Mouse (Mus musculus) gastrocnemius, postnatal 14 days (tissue): ENCODE data around the gene 2010111I01Rik. TPM values are rescaled to one million over a fixed set of nuclear protein-coding genes. Genes with fewer than 3 reads are reported as not detected.
"Not testable (repeated sequence)": the region's sequence is repeated elsewhere in the genome, so short reads cannot be mapped to it uniquely, and the experiment has no call there.

Experiments
- DNase-seq: peaks from one replicate; pipeline ENCODE4 v3.0.0; 2021; ENCODE audit warnings: mixed read lengths
- intact Hi-C: fragments of 180-260 bp; cut with DNase I; formaldehyde crosslinking; loops from one replicate; pipeline ENCODE4 v1.15.1; 2025; ENCODE audit warnings: low total_unique reads
- total RNA-seq, 2 experiments: library from RNA; stranded (reverse); gene quantifications; 2 replicates each; pipeline ENCODE4 v1.2.3; 2021

2010111I01Rik gene
- total RNA-seq, 2 experiments from 2014 or later = 54.1 to 54.3 TPM

DNA sequence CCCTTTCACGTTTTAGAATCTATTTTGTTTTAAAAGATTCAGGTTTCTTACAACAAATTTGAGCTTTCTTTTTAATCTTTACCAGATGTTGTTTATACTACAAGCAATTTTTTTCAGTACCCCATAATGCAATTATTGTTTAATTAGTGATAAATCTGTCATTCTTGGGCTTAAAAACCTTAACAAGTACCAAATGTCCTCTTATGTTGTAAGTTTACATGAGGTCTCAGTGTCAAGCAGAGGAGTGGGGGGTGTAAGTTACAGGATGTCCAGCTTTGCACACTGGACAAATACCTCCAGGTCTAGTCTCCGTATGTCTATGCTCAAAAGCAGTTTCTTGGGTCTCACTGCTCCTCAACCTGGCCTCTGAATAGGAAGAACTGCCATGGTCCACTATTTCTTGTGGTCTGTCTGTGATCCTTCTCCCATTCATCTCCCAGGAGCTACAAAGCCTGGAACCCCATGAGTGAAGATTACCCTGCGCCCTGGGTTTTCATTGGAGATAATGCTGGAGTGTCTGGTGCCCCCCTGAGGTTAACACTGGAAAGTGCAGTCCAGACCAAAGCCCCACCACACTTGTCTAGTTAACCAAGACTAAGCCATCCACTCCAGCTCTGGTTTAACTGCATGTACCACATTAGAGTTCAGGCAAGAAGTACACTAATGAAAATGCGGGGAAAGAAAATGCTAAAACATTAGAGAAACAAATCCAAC, 370.9 kb downstream of the 2010111I01Rik start:
- DNase-seq = peak; percentile 27

DNA sequence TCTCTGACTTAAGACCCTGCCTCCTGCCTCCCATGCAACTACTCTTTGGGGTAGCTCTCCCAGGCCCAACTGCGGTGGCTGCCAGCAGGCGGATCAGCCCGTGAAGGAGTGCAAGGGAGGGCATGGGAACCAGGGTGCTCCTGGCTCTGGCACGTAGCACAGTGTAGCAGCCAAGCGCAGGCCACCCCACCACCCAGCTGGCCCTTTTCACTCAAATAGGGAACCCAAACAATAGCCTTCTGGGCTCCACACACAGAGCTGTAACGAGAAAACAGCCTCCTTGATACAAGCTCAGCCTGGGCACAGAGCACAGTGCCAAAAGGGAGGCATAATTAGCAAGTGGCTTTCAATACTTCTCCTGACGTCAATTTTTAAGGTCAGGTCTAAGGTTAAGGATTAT, 371.6 kb downstream of the 2010111I01Rik start:
- intact Hi-C loops = no loop called here
- DNase-seq = peak; percentile 31

More for the DNA sequence above, 370.9 kb downstream of the 2010111I01Rik start:
- intact Hi-C loops = loop anchor here (2.0 kb wide), 1 partner anchor 289 kb away; no protein-coding TSS in a partner anchor

DNA sequence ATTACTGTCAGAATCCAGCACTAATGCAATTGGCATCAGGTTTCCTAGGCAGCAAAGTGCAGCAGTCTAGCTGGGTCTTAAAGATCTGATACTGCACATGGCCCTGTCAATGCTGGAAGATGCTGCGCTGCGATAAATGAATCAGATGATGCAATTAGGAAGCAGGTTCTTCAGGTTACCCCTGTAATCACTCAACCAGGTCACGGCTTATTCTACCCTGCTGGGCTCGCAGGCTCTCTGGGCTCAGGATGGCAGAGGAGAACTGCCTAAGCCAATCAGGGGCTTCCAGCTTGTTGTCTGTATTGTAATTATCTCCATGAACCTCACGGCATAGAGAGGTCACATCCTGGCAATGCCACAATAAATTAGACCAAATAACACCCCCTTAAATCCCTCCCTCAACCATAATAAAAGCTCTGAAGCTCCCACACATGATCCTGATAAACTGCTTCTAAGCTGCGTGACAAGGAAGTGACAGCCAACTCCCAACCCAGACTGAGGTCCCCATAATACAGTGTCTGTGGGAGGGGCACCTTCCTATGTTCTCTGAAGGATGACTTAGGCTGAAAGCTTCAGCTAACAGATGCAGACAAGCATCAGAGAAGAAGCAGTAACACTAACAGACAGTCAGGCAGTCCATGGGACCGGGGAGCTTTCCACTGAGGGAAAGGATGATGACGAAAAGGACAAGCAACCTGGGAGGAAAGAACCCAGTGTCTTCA, 372.7 kb downstream of the 2010111I01Rik start:
- intact Hi-C loops = no loop called here
- DNase-seq = no peak

DNA sequence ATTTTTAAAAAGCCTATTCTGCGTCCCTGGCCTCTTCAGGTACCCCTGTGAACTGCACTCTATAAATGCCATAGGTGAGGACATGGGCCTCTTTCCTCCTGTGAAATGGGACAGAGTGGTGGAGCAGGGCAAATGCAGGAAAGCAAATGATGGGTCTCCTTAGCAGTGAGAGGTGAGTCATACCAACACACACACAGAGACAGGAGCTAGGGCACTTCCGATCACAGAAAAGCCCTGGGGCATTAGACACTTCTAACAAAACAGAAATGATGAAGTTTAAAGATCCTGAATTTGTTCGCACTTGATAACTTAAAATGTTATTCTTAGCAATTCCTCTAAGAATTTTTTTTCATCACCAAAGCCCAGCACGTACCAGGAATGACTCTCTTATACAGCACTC, 375.3 kb downstream of the 2010111I01Rik start:
- DNase-seq = no peak
- intact Hi-C loops = no loop called here

DNA sequence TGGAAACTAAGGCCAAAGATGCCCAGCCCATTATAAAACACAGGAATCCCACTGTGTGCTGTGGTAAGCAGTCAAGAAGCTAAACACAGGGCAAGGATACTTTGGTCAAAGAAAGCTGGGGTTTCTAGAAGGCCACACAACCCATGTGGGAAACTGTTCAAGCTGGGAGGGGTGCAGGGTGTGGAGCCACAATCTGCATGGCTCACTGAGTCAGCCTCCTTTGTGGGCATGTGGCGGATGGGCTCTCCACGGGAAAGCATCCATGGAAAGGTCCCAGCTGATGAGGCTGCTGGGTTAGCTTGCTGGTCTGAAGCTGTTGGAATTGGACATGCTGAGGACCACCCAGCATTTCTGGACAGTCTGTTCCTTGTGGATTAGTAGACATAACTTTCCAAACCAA, 378.1 kb downstream of the 2010111I01Rik start:
- intact Hi-C loops = no loop called here
- no peak for DNase-seq

DNA sequence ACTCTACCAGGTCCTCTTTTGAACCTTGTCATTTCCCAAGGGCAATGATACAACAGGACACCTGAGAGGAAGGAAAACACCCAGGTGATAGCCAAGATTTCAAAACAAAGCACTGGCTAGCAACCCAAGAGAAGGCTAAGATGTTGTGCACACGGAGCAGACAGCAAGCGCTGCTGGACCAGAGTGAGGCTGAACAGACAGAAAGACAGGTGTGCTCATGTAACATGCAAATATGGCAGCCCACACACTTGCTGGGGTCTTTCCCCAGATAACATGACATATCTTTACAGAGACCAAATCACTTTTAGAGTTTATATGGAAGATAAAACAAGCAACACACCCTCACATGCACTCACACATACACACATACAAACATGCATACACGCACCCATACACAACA, 379.8 kb downstream of the 2010111I01Rik start:
- intact Hi-C loops = no loop called here
- DNase-seq = no peak

DNA sequence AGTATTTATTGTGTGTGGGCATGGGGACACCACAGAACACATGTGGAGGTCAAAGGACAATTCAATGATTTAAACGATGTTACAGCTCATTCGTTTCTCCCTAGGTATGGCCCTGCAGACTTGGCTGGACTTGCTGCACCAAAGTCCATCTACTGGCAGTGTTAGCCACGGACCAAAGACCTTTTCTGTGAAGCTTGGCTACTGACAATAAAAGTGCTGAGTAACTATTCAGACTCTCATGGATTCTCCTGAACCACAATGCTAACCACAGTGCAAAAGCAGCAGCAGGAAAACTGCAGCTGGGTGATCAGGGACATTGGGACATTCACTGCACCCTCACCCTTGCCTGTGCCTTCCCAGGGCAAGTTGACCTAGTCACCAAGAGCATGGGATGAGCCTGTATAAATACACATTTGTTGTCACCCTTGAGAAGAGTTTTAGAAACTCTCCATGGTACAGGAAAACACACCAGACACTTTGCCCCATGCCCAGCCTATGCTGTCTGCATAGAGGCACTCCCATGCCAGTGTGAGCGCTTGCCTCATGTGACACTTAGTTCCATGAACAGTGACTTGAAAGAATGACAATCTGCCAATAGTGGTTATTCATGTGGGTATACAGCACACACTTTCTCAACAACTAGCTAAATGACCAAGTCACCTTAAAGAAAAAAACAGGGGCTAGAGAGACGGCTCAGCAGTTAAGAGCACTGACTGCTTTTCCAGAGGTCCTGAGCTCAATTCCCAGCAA, 381.0 kb downstream of the 2010111I01Rik start:
- DNase-seq = no peak
- intact Hi-C loops = no loop called here

DNA sequence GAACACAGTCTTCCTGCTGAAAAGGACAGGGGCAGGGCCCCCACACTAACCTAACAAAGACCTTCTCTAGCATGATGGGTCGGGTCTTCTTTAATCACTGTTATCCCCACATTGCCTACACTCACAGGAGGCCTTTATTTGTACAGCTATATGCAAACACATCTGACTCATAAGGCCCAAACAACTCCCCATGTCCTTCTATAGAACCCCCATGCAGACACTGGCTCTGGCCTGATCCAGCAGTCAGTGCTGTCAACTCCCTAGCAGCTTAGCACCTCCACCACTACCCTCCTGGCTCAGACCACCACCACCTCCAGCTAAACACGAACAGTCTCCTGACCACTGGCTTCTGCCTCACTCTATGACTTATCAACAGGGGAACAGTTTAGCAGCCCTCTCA, 382.9 kb downstream of the 2010111I01Rik start:
- DNase-seq = no peak
- intact Hi-C loops = no loop called here

DNA sequence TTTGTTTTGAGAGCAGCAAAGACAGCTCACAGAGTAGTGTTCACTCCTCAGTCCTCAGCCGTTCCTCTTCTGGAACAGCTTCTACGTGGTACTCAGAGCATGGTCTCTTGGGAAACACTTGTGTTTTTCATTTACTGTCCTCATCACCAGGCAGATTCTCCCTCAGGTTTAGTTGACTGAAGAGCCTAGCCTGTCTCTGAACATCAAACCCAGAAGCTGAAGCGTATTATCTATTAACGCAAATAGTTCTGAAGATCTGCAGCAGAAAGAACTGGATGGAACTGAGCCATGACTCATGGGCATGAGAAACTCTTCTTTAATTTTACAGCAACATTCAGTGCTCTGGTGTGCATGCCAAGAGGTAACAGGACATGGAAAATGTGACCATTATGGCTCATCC, 385.4 kb downstream of the 2010111I01Rik start:
- intact Hi-C loops = no loop called here
- DNase-seq = no peak

DNA sequence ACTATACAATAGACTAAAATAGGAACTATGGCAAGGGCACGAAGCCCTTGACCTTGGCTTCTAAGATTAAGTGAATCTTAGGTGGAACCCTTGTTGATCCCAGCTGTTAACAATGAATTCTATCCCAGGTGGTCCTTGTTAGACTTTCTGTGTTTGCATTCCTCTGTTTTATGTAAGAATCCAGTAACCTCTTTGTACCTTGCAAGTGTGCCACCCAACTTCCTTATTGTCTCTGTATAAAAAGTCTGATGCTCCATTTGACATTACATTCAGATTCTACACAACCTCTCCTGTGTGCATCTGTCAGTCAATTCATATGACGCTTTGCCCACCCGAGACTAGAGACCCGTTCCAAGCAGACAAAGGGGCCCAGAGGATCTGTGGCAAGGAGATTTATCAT, 388.6 kb downstream of the 2010111I01Rik start:
- DNase-seq, intact Hi-C loops: not testable (repeated sequence)

DNA sequence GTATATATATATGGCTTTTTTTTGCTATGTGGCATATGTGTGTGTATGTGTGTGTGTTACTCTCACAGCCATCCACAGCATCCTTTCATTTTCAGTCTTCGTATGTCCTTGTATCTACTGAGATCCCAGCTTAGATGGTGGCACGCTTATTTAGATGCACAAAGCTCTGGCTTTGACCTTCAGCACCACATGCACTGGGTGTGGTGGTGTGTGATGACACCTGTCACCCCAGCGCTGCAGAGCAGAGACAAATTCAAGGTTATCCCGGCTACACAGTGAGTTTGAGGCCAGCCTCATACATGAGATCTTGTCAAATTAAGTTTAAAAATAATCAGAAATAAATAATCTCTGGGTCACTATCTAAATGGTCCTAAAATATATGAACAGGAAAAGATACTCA, 391.4 kb downstream of the 2010111I01Rik start:
- intact Hi-C loops = no loop called here
- DNase-seq = no peak

DNA sequence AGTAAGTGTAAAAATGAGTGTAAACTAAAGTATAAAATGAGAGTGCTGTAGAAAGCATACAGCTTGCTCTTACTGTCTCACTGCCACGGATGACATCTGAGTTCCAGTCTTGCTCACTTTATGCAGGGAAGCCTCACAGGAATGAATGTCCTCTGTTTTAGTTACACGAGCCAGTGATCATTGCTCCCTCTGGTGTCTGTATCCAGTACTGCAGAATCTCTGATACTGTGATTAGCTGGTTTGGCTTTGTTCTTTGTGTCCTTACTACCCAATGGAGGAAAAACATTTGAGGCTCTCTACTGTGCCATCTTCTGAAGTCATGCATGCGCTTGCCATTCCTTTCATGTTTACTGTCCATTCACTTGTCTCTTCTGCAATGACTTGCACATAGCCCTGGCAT, 391.9 kb downstream of the 2010111I01Rik start:
- DNase-seq = peak; percentile 22
- intact Hi-C loops = no loop called here

DNA sequence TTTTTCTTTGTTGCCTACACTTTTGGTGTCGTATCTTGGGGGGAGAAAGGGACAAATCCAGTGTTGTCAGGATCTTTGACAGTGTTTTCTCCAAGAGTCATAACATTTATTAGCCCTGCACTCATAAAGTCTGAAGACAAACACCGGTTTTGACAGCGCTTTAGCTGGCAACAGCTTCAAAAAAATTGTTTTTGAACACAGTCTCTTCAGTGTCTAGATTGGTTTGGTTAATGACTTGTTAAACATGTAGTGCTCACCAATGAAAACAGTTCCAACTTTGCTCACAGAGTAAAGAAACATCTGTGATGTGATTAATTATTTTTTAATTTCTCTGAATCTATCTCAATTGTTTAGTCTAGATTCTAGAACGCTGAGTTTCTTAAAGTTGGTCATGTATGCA, 394.7 kb downstream of the 2010111I01Rik start:
- intact Hi-C loops = no loop called here
- no peak for DNase-seq

DNA sequence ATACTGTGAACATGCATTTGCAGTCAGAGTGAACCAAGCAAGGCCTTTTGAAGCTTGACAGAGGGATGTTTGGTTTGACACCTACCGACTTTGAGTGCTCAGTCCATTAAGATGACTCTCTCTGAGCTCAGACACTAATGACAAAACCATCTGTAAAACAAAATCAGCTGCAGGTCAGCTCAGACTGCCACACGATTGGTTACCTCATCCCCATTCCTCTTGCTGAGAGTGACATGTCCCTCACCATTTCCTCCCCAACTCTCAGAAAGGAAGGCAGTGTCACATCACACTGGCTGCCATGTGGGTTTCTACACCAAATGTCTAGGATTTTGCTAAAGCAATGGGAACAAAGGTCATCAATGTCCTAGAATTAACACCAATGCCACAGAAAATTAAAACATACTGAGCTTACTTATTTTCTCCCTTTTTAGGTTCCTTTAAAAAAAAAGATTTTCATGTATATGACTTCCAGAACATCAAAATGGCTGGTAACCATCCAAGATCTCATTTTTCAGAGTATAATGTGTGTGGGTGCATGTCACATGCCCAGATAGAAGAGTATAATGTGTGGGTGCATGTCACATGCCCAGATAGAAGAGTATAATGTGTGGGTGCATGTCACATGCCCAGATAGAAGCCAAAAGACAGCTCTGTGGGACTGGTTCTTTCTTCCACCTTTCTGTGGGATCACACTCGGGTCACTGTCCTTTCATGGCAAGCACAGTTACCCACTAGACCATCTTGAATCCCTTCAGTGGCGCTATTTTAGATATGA, 395.6 kb downstream of the 2010111I01Rik start:
- no peak for DNase-seq
- intact Hi-C loops = no loop called here

DNA sequence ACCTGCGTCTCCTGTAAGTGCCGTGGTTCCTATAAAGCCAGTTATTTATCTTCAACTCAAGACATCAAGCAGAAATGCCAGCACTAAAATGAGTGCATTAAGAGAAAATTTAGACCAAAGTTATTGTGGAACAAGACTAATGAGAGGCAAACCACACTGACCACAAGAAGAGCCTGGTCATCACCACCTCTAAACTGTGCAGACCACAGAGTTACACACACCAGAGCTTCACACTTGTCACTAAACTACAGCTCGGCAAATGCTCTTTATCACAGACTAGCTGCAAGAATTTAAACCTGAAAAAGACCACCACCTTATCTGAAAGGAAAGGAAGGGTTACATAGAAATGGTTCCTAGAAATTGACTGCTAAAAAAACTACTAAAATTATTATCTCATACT, 397.1 kb downstream of the 2010111I01Rik start:
- intact Hi-C loops = no loop called here
- DNase-seq = no peak

DNA sequence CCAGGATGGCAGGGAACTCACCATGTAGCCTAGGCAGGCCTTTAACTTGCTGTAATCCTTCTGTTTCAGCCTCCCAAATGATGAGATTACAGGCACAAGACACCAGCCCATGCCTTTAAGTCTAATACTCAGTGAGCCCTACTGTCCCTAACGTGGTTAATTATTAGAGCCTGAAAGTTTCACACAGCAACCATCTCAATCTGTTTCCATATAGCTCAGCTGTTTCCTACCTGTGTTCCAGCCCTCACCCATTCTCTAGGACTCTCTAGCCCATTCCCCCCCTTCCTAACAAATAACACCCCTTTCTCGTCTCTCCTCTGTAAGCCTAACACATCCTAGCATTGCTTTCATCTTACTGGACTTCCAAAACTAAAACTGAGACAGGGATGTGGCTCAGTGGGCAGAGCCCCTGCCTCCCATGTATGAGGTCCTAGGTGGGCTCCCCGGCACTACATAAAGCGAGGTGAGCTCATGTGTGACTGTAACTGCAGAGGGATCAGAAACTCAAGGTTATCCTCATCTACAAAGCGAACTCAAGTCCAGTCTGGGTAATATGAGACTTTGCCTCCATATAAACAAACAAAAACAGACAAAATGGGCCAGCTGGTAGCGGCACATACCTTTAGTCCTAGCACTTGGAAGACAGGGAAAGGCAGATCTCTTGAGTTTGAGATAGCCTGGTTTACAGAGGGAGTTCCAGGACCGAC, 408.9 kb downstream of the 2010111I01Rik start:
- intact Hi-C loops = no loop called here

More for the DNA sequence above, 408.9 kb downstream of the 2010111I01Rik start:
- no peak for DNase-seq
